Mouse (Mus musculus): ENCODE results near the gene Cebpb.

DNA sequence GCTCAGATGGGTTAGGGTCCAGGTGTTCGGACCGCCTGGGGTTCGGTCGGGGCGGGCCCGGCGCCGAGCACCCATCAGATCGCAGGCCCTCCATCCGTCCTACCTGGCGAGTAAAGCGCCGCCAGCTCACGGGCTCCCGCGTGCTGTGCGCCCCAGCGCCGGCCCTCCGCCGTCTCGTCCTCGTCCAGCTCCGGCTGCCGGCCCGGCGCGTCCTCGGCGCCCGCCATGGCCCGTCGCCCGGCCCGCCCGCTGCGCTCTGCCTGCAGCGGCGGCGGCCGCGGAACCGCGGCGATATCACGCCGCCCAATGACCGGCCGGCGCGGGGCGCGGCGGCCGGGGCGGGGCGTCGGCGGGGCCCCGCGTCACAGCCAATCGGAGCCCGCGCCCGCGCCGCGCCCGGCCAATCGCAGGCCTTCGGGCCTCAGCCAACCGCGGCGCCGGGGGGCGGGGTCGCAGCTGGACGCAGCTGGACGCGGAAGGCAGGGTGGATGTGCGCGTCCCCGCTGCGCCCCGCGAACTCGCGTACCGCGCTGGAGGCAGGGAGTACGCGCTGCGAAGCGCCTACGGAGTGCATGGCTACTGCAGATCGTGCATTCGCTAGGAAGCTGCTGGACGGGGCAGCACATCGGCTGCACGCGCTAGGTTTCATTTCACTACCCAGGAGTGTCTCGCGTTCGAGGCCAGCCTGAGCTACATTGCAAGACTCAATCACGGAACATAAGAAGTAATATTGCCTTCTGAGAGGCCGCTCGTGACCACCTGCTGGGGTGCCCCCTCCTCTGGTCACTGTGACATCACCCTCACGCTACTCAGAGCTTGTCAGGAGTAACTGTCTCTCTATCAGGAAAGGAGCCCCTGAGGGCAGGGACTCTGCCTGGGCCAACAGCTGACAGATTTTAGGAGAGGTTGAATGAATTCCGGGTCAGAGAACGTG is 27.2 kb upstream of the Cebpb start, which contains the start of gene Gm20431:
- TF ChIP-seq CTCF (IDR thresholded peaks at IDR 0.05; ENCODE audit: extremely low read depth, insufficient read depth, insufficient read length, insufficient replicate concordance) (no peak), POLR2A (IDR thresholded peaks at IDR 0.05; ENCODE audit: low read depth, low read length) (peak; percentile 80; the same call in 1 of the 2 replicates)
